Mouse (Mus musculus) right cerebral cortex, postnatal 14 days (tissue): Measurements from ENCODE around the gene Ttc25.
A peak's percentile ranks its signal among the peaks of the same experiment; 100 is the strongest.
"Not testable (repeated sequence)": the region's sequence is repeated elsewhere in the genome, so short reads cannot be mapped to it uniquely, and the experiment has no call there.

Experiments used
- DNase-seq: peaks from one replicate; pipeline ENCODE4 v3.0.0; 2022

The Ttc25 gene

GRCm38 (mm10) chr11:100607121-100607520 is 61.7 kb downstream of the Ttc25 start:
- no peak for DNase-seq

DNA sequence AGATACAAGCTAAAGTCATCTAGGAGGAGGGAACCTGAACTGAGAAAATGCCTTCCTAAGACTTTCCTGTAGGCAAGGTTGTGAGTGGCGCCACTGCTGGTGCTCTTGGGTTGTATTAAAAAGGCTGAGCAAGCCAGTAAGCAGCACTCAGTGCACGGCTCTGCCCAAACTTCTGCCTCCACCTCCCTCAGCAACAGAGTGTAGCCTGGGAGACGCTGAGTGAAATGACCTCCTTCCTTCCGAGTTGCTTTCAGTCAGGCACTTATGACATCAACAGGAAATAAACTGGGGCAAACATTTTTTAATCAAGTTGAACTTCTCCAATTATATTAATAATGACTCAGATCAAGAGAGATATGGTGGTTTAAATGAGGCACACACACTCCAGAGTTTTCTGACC is 63.4 kb downstream of the Ttc25 start:
- no peak for DNase-seq

DNA sequence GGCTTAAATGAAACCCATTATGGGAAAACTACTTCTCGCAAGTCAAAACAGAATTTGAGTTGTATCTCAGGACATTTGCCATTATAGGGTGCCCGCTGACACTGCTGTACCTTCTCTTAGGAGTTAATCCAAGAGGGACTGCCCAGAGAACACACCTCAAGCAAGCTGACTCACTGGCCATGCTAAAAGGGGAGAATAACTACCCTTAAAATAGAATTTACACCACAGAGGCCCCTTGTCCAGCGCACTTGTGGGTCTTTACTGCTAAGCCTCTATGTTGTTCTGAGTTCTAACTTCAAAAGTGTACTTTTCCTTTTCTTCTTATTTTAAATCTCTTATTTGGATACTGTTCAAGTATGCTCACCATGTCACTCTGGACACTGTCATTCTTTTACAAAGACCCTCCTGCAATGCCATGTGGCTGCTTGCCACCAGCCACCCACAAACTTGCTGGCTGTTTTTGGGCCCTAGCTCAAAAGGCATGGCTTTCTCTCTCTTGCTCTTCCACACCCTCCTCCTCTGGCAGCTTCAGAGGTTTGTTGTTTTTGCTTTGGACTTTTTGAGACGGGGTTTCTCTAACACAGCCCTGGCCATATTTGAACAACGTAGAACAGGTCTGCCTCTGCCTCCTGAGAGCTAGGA is 64.1 kb downstream of the Ttc25 start:
- DNase-seq, result no peak

- DNase-seq, result no peak
Measured at GRCm38 (mm10) chr11:100609997-100610680, 64.7 kb downstream of the Ttc25 start.

- no peak for DNase-seq
Measured at GRCm38 (mm10) chr11:100611627-100612026, 66.2 kb downstream of the Ttc25 start.

GRCm38 (mm10) chr11:100613241-100613640 is 67.8 kb downstream of the Ttc25 start:
- no peak for DNase-seq

DNA sequence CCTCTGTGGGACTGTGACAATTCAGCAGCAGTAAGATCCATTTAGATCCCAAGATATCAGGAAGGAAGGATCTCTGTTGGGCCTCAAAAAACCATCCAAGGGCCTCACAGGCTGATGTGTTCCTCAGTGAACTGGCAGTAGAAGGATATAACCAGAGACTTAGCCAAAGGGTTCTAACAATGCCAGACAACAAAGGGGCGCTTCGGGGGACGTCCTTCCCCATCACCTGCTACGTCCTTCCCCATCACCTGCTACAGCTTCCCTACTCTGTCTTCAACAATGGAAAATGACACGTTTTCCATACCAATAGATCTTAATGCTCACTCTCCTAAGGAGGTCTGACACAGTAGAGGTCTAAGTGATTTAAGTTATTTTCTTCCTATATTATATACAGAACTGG is 70.9 kb downstream of the Ttc25 start:
- no peak for DNase-seq

- DNase-seq, result not testable (repeated sequence)
Measured at GRCm38 (mm10) chr11:100616836-100617235, 71.4 kb downstream of the Ttc25 start.

GRCm38 (mm10) chr11:100617480-100617879 is 72.1 kb downstream of the Ttc25 start:
- no peak for DNase-seq

- DNase-seq, result peak; percentile 66
Measured at GRCm38 (mm10) chr11:100618761-100619484, 73.5 kb downstream of the Ttc25 start, which contains the start of gene Nkiras2. Gene Nkiras2, plus strand, starts transcription at chr11:100619244.

- DNase-seq, result peak; percentile 97
Measured at GRCm38 (mm10) chr11:100619485-100619975, 74.1 kb downstream of the Ttc25 start.

GRCm38 (mm10) chr11:100619982-100620381 is 74.6 kb downstream of the Ttc25 start, which contains the start of gene Dnajc7:
Gene Dnajc7, minus strand, starts transcription at chr11:100620168.
- DNase-seq, result peak; percentile 54
